Mouse (Mus musculus) spleen, postnatal 10 days (tissue): ENCODE measurements around the gene Zfp790.
A peak's percentile ranks its signal among the peaks of the same experiment; 100 is the strongest.

Experiments used
- DNase-seq, 2 experiments: peaks; one replicate each; pipeline ENCODE4 v3.0.0; 2021 to 2022; ENCODE audit warnings: low spot score in 2 of 2

The Zfp790 gene

DNA sequence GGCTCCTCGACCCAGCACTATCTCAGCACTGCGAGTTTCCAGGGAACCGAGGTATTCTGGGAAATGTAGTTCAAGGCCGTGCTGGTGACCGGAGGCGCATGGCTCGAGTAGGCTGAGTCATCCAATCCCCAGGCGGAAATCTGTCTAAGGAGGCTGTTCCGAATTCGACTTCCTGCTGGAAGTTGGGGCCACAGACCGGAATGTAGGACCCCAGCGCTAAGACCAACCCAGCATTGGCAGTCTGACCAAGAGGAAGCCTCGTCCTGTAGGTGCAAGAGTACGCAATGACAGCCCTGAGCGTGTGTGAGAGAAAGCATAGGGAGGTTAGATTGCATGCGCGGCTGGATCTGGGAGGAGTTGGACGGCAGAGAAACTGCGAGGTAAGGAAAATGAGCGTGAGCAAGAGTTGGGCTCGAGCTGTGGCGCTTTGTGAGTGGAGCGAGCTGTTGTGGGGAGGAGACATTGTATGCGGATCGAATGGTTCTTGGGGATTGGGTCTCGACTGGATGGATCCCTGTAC lies at the start of gene Zfp790:
Gene Zfp790, plus strand, starts transcription at position 205 of the 520 bp plus-strand sequence.
- DNase-seq = peak; percentile 64 to 83

DNA sequence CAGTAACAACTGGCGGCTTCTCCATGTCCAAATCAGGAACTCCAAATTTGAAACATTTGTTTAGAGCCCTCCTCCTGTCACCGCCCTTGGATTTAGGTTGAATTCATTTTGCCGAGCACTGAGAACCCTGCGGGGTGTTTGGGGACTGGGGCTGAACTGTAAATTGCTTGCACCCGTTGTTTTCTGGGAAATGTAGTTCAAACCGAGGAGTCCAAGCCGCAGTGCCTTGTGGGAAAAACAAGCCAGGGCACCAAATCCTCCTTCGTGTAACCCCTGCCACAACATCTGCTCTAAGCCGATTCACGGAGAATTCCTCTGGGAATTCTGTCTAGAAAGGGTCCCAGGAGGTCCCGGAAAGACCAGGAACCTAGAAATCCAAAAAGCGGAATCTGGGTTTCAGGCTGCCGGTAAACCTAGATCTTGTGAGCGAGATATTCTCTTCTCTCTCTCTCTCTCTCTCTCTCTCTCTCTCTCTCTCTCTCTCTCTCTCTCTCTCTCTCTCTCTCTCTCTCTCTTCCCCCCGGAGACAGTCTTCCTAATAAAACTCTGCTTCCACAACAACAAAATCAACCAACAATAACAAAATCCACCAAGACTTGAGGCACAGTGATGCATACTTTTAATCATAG lies 48.7 kb upstream of the Zfp790 start:
- peak; percentile 74 to 87 for DNase-seq

DNA sequence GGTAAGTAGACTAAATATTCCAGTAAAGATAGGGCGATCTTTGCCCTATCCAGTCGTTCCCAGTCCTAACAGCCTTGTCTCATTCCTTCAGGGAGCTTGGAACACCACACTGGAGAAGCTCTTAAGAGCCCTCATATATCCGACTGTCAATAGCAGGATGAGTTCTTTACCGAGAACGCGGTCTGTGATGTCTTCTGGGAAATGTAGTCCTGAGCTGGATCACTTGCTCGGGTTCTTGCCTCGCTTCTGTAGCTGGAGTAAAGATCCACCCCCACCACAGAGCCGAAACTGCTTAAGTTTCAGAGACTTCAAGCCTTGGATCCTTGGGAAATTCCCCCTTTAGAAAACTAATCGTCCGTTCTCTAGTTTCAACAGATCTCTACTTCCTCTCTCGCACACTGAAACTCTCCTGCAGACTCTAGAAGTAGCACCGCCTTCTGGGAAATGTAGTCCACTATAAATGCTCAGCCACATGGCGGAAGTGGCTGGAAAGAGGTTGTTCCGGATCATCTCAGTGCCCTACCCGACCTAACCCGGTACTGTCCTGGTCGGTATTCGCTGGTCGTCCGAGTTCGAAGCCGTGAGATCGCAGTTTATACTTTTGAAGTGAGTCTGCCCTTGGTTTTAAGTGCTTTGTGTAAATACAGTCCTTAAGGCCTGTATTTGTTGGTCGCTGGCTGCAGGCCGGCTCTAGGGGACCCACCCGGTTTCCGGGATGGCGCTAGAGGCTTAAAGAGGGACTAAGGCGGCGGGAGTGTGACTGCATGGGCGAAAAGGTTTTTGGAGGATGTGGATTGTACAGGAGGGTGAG lies 47.6 kb upstream of the Zfp790 start, which contains the start of gene Zfp84:
Gene Zfp84, plus strand, starts transcription at position 463 of the 811 bp plus-strand sequence.
- peak; percentile 78 to 84 for DNase-seq

GRCm38 (mm10) chr7:29768980-29769379 lies 46.9 kb upstream of the Zfp790 start:
- DNase-seq = no peak

DNA sequence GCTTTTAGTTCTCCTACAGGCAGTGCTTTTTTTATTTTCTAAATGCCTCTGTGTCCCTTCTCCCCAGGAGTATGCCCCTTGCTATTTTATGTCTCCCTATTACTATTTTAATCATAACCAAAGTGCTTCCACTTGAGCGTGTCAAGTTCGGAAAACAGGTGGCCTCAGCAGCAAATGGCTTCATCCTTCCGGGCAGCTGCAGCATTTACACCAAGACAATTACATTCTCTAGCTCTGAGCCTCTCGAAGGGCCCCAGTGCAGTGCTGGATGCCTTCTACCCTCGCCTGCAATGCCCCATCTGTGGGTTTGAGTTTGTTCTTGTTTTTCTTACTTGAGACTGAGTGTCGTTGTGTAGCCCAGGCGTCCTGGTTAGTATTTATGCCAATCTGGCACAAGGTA lies 42.4 kb upstream of the Zfp790 start:
- peak in 1 of 2 experiments; percentile 7 for DNase-seq

DNA sequence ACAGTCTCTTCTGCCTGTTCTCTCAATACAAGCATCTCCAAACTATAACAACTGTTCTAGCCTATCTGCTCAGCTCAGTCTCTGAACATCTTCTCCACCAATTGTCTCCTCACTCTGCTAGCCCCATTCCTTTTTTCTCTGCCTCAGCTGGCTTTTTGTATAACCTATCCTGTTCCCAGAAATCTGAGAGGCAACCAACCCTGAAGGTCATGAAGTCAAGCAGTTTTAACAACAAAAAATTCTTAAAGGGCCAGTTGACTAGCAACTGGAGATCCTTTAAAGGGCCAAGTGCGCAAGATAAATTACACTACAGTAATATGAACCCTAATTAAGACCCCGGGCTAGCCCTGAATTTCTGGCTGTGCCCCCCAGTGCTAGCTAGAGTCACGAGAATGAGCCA lies 41.5 kb upstream of the Zfp790 start:
- no peak for DNase-seq

DNA sequence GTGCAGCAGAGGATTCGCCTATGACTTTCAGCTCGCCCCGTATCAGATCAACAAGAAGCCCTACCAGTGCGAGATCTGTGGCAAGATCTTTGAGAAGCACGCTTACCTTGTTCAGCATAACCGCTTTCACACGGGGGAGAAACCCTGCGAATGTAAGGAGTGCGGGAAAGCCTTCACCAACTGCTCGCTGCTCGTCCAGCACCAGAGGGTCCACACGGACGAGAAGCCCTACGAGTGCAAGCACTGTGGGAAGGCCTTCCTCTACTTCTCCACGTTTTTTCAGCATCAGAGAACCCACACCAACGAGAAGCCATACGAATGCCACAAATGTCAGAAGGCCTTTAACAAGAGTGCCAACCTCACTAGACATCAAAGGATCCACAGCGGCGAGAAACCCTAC lies 39.3 kb upstream of the Zfp790 start:
- no peak for DNase-seq

GRCm38 (mm10) chr7:29777372-29777771 lies 38.5 kb upstream of the Zfp790 start:
- no peak for DNase-seq

GRCm38 (mm10) chr7:29783871-29784551 lies 31.9 kb upstream of the Zfp790 start, which contains the start of gene Zfp30:
Zfp30 (plus strand) TSS chr7:29783998.
- DNase-seq = peak; percentile 47 to 65

- no peak for DNase-seq
These were observed 30.9 kb upstream of the Zfp790 start for GRCm38 (mm10) chr7:29785023-29785422.

GRCm38 (mm10) chr7:29785888-29786287 lies 30.0 kb upstream of the Zfp790 start:
- no peak for DNase-seq

GRCm38 (mm10) chr7:29792906-29793305 lies 23.0 kb upstream of the Zfp790 start:
- DNase-seq = no peak

GRCm38 (mm10) chr7:29807046-29807445 lies 8.9 kb upstream of the Zfp790 start:
- no peak for DNase-seq

GRCm38 (mm10) chr7:29812244-29812643 lies 3.7 kb upstream of the Zfp790 start:
- DNase-seq = no peak

- DNase-seq = no peak
These were observed 1.5 kb upstream of the Zfp790 start for GRCm38 (mm10) chr7:29814381-29814780.

- no peak for DNase-seq
These were observed 691 bp upstream of the Zfp790 start for GRCm38 (mm10) chr7:29815061-29815784.

- peak; percentile 51 to 82 for DNase-seq
These were observed 2.8 kb downstream of the Zfp790 start for GRCm38 (mm10) chr7:29818619-29819254.

DNA sequence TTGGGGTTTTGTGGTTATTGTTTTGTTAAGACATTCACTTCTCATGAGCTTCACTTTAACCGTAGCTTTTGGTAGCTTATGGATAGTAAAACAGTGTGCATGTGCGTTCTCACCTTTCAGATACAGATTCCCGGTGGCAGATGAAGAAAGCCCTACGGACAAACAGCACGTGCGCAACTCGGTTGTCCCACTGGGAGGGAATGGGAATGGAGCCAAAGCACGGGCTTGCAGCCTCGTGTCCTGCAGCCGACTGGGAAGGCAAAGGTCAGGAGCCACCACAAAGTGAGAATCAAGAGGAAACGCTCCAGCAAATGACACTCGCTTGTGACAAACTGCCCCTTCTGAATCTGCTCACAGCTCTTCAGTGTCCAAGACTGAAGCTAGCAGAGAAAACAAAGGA lies 12.1 kb downstream of the Zfp790 start:
- no peak for DNase-seq

DNA sequence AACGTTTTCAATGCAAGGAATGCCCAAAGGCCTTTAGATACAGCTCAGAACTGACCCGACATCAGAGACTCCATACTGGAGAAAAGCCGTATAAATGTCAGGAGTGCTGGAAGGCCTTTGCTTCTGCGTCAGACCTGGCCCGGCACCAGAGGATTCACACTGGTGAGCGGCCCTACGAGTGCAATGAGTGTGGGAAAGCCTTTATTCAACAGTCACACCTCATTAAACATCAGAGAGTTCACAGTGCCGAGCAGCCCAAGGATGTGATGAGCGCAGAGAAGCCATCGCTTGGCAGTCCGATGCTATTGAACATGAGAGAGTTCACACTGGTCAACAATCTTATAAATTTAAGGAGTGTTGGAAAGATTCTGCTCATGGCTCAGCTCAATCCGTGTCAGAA lies 13.9 kb downstream of the Zfp790 start:
- no peak for DNase-seq

DNA sequence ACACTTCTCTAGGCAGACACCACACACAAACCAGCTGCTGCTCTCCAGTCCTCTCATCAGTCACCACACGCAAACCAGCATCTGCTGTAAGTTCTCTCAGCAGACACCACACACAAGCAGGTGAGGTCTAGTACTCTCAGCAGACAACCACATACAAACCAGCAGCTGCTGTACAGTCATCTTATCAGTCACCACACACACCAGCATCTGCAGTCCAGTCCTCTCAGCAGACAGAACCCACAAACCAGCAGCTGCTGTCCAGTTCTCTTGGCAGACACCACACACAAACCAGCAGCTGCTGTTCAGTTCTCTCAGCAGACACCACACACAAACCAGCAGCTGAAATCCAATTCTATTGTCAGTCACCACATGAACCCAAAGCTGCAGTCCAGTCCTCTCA lies 20.9 kb downstream of the Zfp790 start:
- no peak for DNase-seq

- no peak for DNase-seq
These were observed 23.3 kb downstream of the Zfp790 start for GRCm38 (mm10) chr7:29839256-29839655.
